Mouse (Mus musculus) small intestine, adult 2 months (tissue): ENCODE results near the gene Epb41l4b.

Experiments used
- CTCF ChIP-seq: fragments of 200-500 bp; IDR thresholded peaks from 2 replicates; pipeline ENCODE4 v1.5.1; 2012; ENCODE audit warnings: low read depth, mild to moderate bottlenecking, control low read depth, inconsistent platforms, low read length, moderate library complexity, mixed read lengths; ENCODE audit not compliant: insufficient replicate concordance, insufficient read length; ENCODE audit errors: extremely low read depth
- POLR2A ChIP-seq: fragments of 200-500 bp; IDR thresholded peaks from 2 replicates; pipeline ENCODE4 v1.6.1; 2012; ENCODE audit warnings: low read depth, mild to moderate bottlenecking, control low read depth, inconsistent platforms, low read length, moderate library complexity

GRCm38 (mm10) chr4:57165654-57166053, 22.4 kb upstream of the Epb41l4b start:
- TF ChIP-seq POLR2A (no peak), CTCF (no peak)
